In genomic region chr10:60220042-60220523, GRCm38 (mm10) we compare ENCODE assay signal across 13 mouse cellular contexts. TPM values are rescaled to one million over a fixed set of nuclear protein-coding genes. Genes with fewer than 3 reads are reported as not detected.
DNase-seq lines count a peak whose midpoint lies in the region; ATAC-seq and TF ChIP-seq lines count a peak whose summit lies in the region.
"Had no signal": no experiment of that assay in that cellular context is flagged by ENCODE, and none has a peak within 500 bp of the region (broad histone marks: within the 10 kb centered on the region; RNA-seq: fewer than 3 reads in every experiment).

No protein-coding gene starts in this region.

- TF ChIP-seq EP300 in lung, postnatal 0 days (IDR thresholded peaks at IDR 0.05), result no peak

- peak overlapping the region; percentile 93 for H3K27ac ChIP-seq in forebrain, embryonic 10.5 days
- H3K27ac ChIP-seq in forebrain, embryonic 16.5 days (ENCODE audit: low read length), result no peak overlapping the region
- H3K27ac ChIP-seq in lung, embryonic 15.5 days, result no peak overlapping the region
- H3K27ac ChIP-seq in lung, postnatal 0 days (ENCODE audit: low read length), result no peak overlapping the region
- no peak overlapping the region for H3K27ac ChIP-seq in intestine, embryonic 16.5 days (ENCODE audit: low read length)
- H3K27ac ChIP-seq: heart, adult 2 months; liver, embryonic 15.5 days had no signal

- no peak for ATAC-seq in forebrain, embryonic 16.5 days
- no peak for ATAC-seq in lung, embryonic 15.5 days (ENCODE audit: borderline replicate concordance, extremely low read depth, low FRiP score, low TSS enrichment)
- no peak for ATAC-seq in lung, postnatal 0 days
- ATAC-seq in intestine, embryonic 16.5 days, result no peak

- peaks cover 2% of the 10 kb centered on the region; the same call in 1 of the 2 replicates for H3K36me3 ChIP-seq in forebrain, embryonic 10.5 days (replicated peaks)
- H3K36me3 ChIP-seq in forebrain, embryonic 16.5 days (ENCODE audit: control insufficient read depth, insufficient read depth), result no peaks in the 10 kb centered on the region
- H3K36me3 ChIP-seq in lung, embryonic 15.5 days, result no peaks in the 10 kb centered on the region
- no peaks in the 10 kb centered on the region for H3K36me3 ChIP-seq in lung, postnatal 0 days (ENCODE audit: insufficient read depth, low read length)
- H3K36me3 ChIP-seq in intestine, embryonic 16.5 days (ENCODE audit: control insufficient read depth, insufficient read depth, low read length), result no peaks in the 10 kb centered on the region
- H3K36me3 ChIP-seq in splenic B cell, adult 2 months (ENCODE audit: control insufficient read depth, insufficient read depth, low read length, poor library complexity, severe bottlenecking), result peaks cover 5% of the 10 kb centered on the region; the same call in 1 of the 2 replicates
- H3K36me3 ChIP-seq: liver, embryonic 15.5 days had no signal

- peaks cover 50% of the 10 kb centered on the region for H3K27me3 ChIP-seq in forebrain, embryonic 10.5 days (ENCODE audit: poor library complexity, severe bottlenecking)
- H3K27me3 ChIP-seq in forebrain, embryonic 16.5 days (replicated peaks; ENCODE audit: control insufficient read depth, insufficient read depth, low read length), result no peaks in the 10 kb centered on the region; the same call in 1 of the 2 replicates
- H3K27me3 ChIP-seq in lung, embryonic 15.5 days, result 0 out of 2 replicates have a peak, but pooled peaks cover 6% of the 10 kb centered on the region
- no peaks in the 10 kb centered on the region; the same call in 1 of the 2 replicates for H3K27me3 ChIP-seq in lung, postnatal 0 days (replicated peaks; ENCODE audit: insufficient read depth, low read length)
- H3K27me3 ChIP-seq in intestine, embryonic 16.5 days (replicated peaks; ENCODE audit: control insufficient read depth, insufficient read depth, low read length), result peaks cover 6% of the 10 kb centered on the region; the same call in 1 of the 2 replicates
- H3K27me3 ChIP-seq in splenic B cell, adult 2 months (ENCODE audit: control insufficient read depth, insufficient read depth, low read length, poor library complexity, severe bottlenecking), result no peaks in the 10 kb centered on the region

- peaks cover 50% of the 10 kb centered on the region for H3K4me1 ChIP-seq in forebrain, embryonic 10.5 days
- peaks cover 25% of the 10 kb centered on the region for H3K4me1 ChIP-seq in forebrain, embryonic 16.5 days (replicated peaks; ENCODE audit: control insufficient read depth, insufficient read depth, low read length)
- H3K4me1 ChIP-seq in lung, embryonic 15.5 days, result peaks cover 45% of the 10 kb centered on the region
- H3K4me1 ChIP-seq in lung, postnatal 0 days (ENCODE audit: insufficient read depth, low read depth, low read length), result peaks cover 10% of the 10 kb centered on the region; the same call in 1 of the 2 replicates
- peaks cover 13% of the 10 kb centered on the region for H3K4me1 ChIP-seq in intestine, embryonic 16.5 days (ENCODE audit: control insufficient read depth, insufficient read depth, low read length)
- H3K4me1 ChIP-seq: liver, embryonic 15.5 days had no signal

- H3K9me3 ChIP-seq in forebrain, embryonic 10.5 days, result no peaks in the 10 kb centered on the region
- H3K9me3 ChIP-seq in forebrain, embryonic 16.5 days (ENCODE audit: control insufficient read depth, low read length), result no peaks in the 10 kb centered on the region
- no peaks in the 10 kb centered on the region for H3K9me3 ChIP-seq in lung, embryonic 15.5 days
- H3K9me3 ChIP-seq in lung, postnatal 0 days (ENCODE audit: low read length), result no peaks in the 10 kb centered on the region
- no peaks in the 10 kb centered on the region for H3K9me3 ChIP-seq in intestine, embryonic 16.5 days (ENCODE audit: control insufficient read depth, low read length)
- H3K9me3 ChIP-seq: liver, embryonic 15.5 days had no signal

- TF ChIP-seq CTCF in lung, postnatal 0 days (IDR thresholded peaks at IDR 0.05), result no peak

- no peak overlapping the region for H3K4me2 ChIP-seq in forebrain, embryonic 16.5 days (ENCODE audit: low read length)
- H3K4me2 ChIP-seq in lung, embryonic 15.5 days, result peak overlapping the region; percentile 88
- no peak overlapping the region for H3K4me2 ChIP-seq in lung, postnatal 0 days (replicated peaks; ENCODE audit: low read depth, low read length)
- H3K4me2 ChIP-seq in intestine, embryonic 16.5 days (ENCODE audit: low read depth, low read length), result 0 out of 2 replicates have a peak overlapping the region, but pooled peaks have one; percentile 87

- WGBS in forebrain, embryonic 10.5 days, result 62% methylated on average over 5 of the region's 5 CpGs
- 66% methylated on average over 5 of the region's 5 CpGs for WGBS in forebrain, embryonic 16.5 days
- WGBS in lung, embryonic 15.5 days, result 77% methylated on average over 5 of the region's 5 CpGs
- 83% methylated on average over 5 of the region's 5 CpGs for WGBS in lung, postnatal 0 days
- 83% methylated on average over 5 of the region's 5 CpGs for WGBS in intestine, embryonic 16.5 days

- no peak for DNase-seq in forebrain, embryonic 10.5 days (ENCODE audit: extremely low spot score, low spot score)
- DNase-seq in lung, postnatal 0 days (ENCODE audit: low spot score), result no peak
- peak; percentile 80 for DNase-seq in splenic B cell, adult 2 months (ENCODE audit: low read depth, low spot score)
- no peak for DNase-seq in layer of hippocampus, adult 11-12 months (ENCODE audit: low spot score)
- no peak for DNase-seq in cerebellum, postnatal 14 days
- DNase-seq: adrenal gland, postnatal 14 days; cerebellum, adult 18-20 months; heart, adult 2 months; layer of hippocampus, adult 9-11 months had no signal

- peak overlapping the region; percentile 84; the same call in 1 of the 2 replicates for H3K4me3 ChIP-seq in forebrain, embryonic 10.5 days
- no peak overlapping the region for H3K4me3 ChIP-seq in forebrain, embryonic 16.5 days (replicated peaks; ENCODE audit: low read length)
- H3K4me3 ChIP-seq in lung, embryonic 15.5 days, result no peak overlapping the region
- H3K4me3 ChIP-seq in lung, postnatal 0 days (ENCODE audit: low read depth, low read length), result no peak overlapping the region
- H3K4me3 ChIP-seq in intestine, embryonic 16.5 days (ENCODE audit: low read length), result no peak overlapping the region
- H3K4me3 ChIP-seq: heart, adult 2 months; liver, embryonic 15.5 days had no signal

- no peak overlapping the region for H3K9ac ChIP-seq in forebrain, embryonic 16.5 days (replicated peaks; ENCODE audit: low read depth, low read length)
- no peak overlapping the region for H3K9ac ChIP-seq in lung, embryonic 15.5 days
- no peak overlapping the region for H3K9ac ChIP-seq in lung, postnatal 0 days (replicated peaks; ENCODE audit: low read depth)
- 0 out of 2 replicates have a peak overlapping the region, but pooled peaks have one; percentile 77 for H3K9ac ChIP-seq in intestine, embryonic 16.5 days (ENCODE audit: low read depth, low read length)
- H3K9ac ChIP-seq: liver, embryonic 15.5 days had no signal

RNA-seq across cellular contexts. Expression of gene Chst3, which starts 1.0 kb away (rescaled TPM):
- 2.1 and 2.4 TPM in 2 replicates for polyA plus RNA-seq in forebrain, embryonic 10.5 days (2016; fragmentation: Nextera tagmentation; extraction: Ambion mirVana)
- polyA plus RNA-seq in forebrain, embryonic 16.5 days (2015; fragmentation: Nextera tagmentation; extraction: Ambion mirVana), result 0.83 and 0.90 TPM in 2 replicates
- polyA plus RNA-seq in lung, embryonic 15.5 days (2015; fragmentation: Nextera tagmentation; extraction: Ambion mirVana), result 2.5 TPM in 2 replicates
- polyA plus RNA-seq in lung, postnatal 0 days (2015; fragmentation: Nextera tagmentation; extraction: Ambion mirVana), result 1.8 TPM in 2 replicates
- polyA plus RNA-seq in intestine, embryonic 16.5 days (2015; fragmentation: Nextera tagmentation; extraction: Ambion mirVana), result 1.3 and 1.4 TPM in 2 replicates

RNA-seq across cellular contexts. Expression of gene Psap, which starts 57.3 kb away (rescaled TPM):
- polyA plus RNA-seq in forebrain, embryonic 10.5 days (2016; fragmentation: Nextera tagmentation; extraction: Ambion mirVana), result 51.8 and 68.7 TPM in 2 replicates
- polyA plus RNA-seq in forebrain, embryonic 16.5 days (2015; fragmentation: Nextera tagmentation; extraction: Ambion mirVana), result 165 and 223 TPM in 2 replicates
- polyA plus RNA-seq in lung, embryonic 15.5 days (2015; fragmentation: Nextera tagmentation; extraction: Ambion mirVana), result 118 and 124 TPM in 2 replicates
- 120 and 128 TPM in 2 replicates for polyA plus RNA-seq in lung, postnatal 0 days (2015; fragmentation: Nextera tagmentation; extraction: Ambion mirVana)
- polyA plus RNA-seq in intestine, embryonic 16.5 days (2015; fragmentation: Nextera tagmentation; extraction: Ambion mirVana), result 178 and 187 TPM in 2 replicates

Comparison
In these comparisons a context has a peak if more than half of its experiments do, and no peak if none do; other contexts are left out.
1. H3K4me2 ChIP-seq: peak in lung, embryonic 15.5 days (single experiment) and intestine, embryonic 16.5 days (single experiment); none in forebrain, embryonic 16.5 days (single experiment) and lung, postnatal 0 days (single experiment).